14 mouse cellular contexts compared by ENCODE assay signal in the genomic region with DNA sequence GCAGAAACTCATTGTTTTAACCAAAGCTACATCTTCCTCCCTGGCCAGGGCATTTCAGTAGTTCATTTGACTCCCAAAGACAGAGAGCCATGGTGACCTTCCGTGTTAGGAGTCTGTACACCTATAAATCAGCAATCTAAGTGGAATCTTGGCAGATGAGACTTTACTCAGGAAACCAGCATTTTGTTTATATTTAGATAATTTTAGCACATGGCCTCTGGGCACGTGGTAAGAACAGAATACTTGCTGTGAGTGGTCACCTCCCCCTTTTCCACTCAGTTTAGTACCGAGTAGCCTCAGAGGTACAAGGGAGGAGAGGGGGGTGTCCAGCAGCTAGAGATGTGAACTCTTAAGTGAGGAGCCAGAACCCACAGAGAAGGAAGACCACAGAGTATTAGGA. TPM values are rescaled to one million over a fixed set of nuclear protein-coding genes. Genes with fewer than 3 reads are reported as not detected.
"Had no signal": no experiment of that assay in that cellular context is flagged by ENCODE, and none has a peak within 500 bp of the region (broad histone marks: within the 10 kb centered on the region; RNA-seq: fewer than 3 reads in every experiment).

No protein-coding gene starts in this region.

- H3K4me2 ChIP-seq: intestine, embryonic 15.5 days; limb, embryonic 12.5 days; limb, embryonic 15.5 days; liver, embryonic 11.5 days; midbrain, embryonic 11.5 days had no signal

- H3K27ac ChIP-seq: intestine, embryonic 15.5 days; limb, embryonic 12.5 days; limb, embryonic 15.5 days; liver, embryonic 14.5 days had no signal

- H3K9ac ChIP-seq: intestine, embryonic 15.5 days; limb, embryonic 12.5 days; limb, embryonic 15.5 days; liver, embryonic 14.5 days; liver, postnatal 0 days had no signal

- DNase-seq: left cerebral cortex, postnatal 4 days; liver, postnatal 0 days; lung, postnatal 14 days; lung, postnatal 4 days; midbrain, embryonic 14.5 days; thymus, adult 18-20 months; thymus, postnatal 36 days had no signal

- H3K36me3 ChIP-seq: intestine, embryonic 15.5 days; limb, embryonic 12.5 days; limb, embryonic 15.5 days had no signal

- H3K27me3 ChIP-seq: intestine, embryonic 15.5 days; limb, embryonic 12.5 days; limb, embryonic 15.5 days had no signal

- H3K4me1 ChIP-seq: intestine, embryonic 15.5 days; limb, embryonic 12.5 days; limb, embryonic 15.5 days had no signal

- H3K4me3 ChIP-seq: intestine, embryonic 15.5 days; limb, embryonic 12.5 days; limb, embryonic 15.5 days had no signal

- ATAC-seq: intestine, embryonic 15.5 days; liver, postnatal 0 days had no signal

- H3K9me3 ChIP-seq: intestine, embryonic 15.5 days; limb, embryonic 12.5 days; limb, embryonic 15.5 days had no signal

RNA-seq across cellular contexts. Expression of gene Pparg, which starts 36.2 kb away (rescaled TPM):
- total RNA-seq: megakaryocyte-erythroid progenitor cell, adult 5-6 weeks had no signal
